8 mouse cellular contexts compared by ENCODE assay signal in genomic region chr2:101978534-101979525, GRCm38 (mm10).
DNase-seq lines count a peak whose midpoint lies in the region; ATAC-seq and TF ChIP-seq lines count a peak whose summit lies in the region.

No protein-coding gene starts in this region.

- peak; percentile 25; the same call in 1 of the 2 replicates for ATAC-seq in lung, embryonic 14.5 days (ENCODE audit: insufficient read depth)
- peak; percentile 84 for ATAC-seq in forebrain, embryonic 12.5 days (ENCODE audit: low FRiP score)
- ATAC-seq in hindbrain, postnatal 0 days = peak; percentile 77
- ATAC-seq in liver, embryonic 12.5 days = no peak

- no peak overlapping the region for H3K4me3 ChIP-seq in lung, embryonic 14.5 days (ENCODE audit: low read depth, low read length)
- no peak overlapping the region for H3K4me3 ChIP-seq in forebrain, embryonic 12.5 days (replicated peaks)
- no peak overlapping the region for H3K4me3 ChIP-seq in hindbrain, postnatal 0 days (ENCODE audit: low read length)
- H3K4me3 ChIP-seq in liver, embryonic 12.5 days = no peak overlapping the region

- 25% methylated on average over 21 of the region's 21 CpGs for WGBS in lung, embryonic 14.5 days
- WGBS in forebrain, embryonic 12.5 days = 2% methylated on average over 21 of the region's 21 CpGs
- 7% methylated on average over 21 of the region's 21 CpGs for WGBS in hindbrain, postnatal 0 days
- 61% methylated on average over 21 of the region's 21 CpGs for WGBS in liver, embryonic 12.5 days (ENCODE audit: insufficient replicate concordance)

- no peak for TF ChIP-seq CTCF in lung, embryonic 14.5 days (IDR thresholded peaks at IDR 0.05; ENCODE audit: low read depth)
- no peak; the same call in 1 of the 2 replicates for TF ChIP-seq CTCF in hindbrain, postnatal 0 days (IDR thresholded peaks at IDR 0.05; ENCODE audit: low read depth)

- no peak overlapping the region for H3K9ac ChIP-seq in lung, embryonic 14.5 days
- peak overlapping the region; percentile 26; the same call in 1 of the 2 replicates for H3K9ac ChIP-seq in forebrain, embryonic 12.5 days
- 0 out of 2 replicates have a peak overlapping the region, but pooled peaks have one; percentile 6 for H3K9ac ChIP-seq in hindbrain, postnatal 0 days (replicated peaks; ENCODE audit: low read length)
- H3K9ac ChIP-seq in liver, embryonic 12.5 days = no peak overlapping the region

- H3K27ac ChIP-seq in lung, embryonic 14.5 days (ENCODE audit: low read depth) = no peak overlapping the region
- peak overlapping the region; percentile 94 for H3K27ac ChIP-seq in forebrain, embryonic 12.5 days
- H3K27ac ChIP-seq in hindbrain, postnatal 0 days = peak overlapping the region; percentile 62
- no peak overlapping the region for H3K27ac ChIP-seq in liver, embryonic 12.5 days

- H3K36me3 ChIP-seq in lung, embryonic 14.5 days (ENCODE audit: insufficient read depth) = no peaks in the 10 kb centered on the region
- H3K36me3 ChIP-seq in forebrain, embryonic 12.5 days (replicated peaks) = no peaks in the 10 kb centered on the region
- no peaks in the 10 kb centered on the region for H3K36me3 ChIP-seq in hindbrain, postnatal 0 days (ENCODE audit: insufficient read depth, low read length)
- no peaks in the 10 kb centered on the region for H3K36me3 ChIP-seq in liver, embryonic 12.5 days

- H3K9me3 ChIP-seq in lung, embryonic 14.5 days (ENCODE audit: low read depth, low read length) = no peaks in the 10 kb centered on the region
- H3K9me3 ChIP-seq in forebrain, embryonic 12.5 days = no peaks in the 10 kb centered on the region
- no peaks in the 10 kb centered on the region for H3K9me3 ChIP-seq in hindbrain, postnatal 0 days (ENCODE audit: low read length)
- no peaks in the 10 kb centered on the region for H3K9me3 ChIP-seq in liver, embryonic 12.5 days (replicated peaks)

- DNase-seq in lung, embryonic 14.5 days = peak; percentile 84
- DNase-seq in lung, adult 18-20 months = no peak
- peak; percentile 64 to 73 for DNase-seq in cerebellum, adult 18-20 months
- peak; percentile 83 for DNase-seq in hindbrain, postnatal 0 days (ENCODE audit: low spot score)
- peak; percentile 78 for DNase-seq in naive thymus-derived CD4-positive, alpha-beta T cell, adult 2 months (ENCODE audit: low read depth)
- DNase-seq in c-Kit-positive CD71-positive TER-119-positive erythroid progenitor cells, embryonic 14.5 days (ENCODE audit: low spot score) = no peak

- H3K4me2 ChIP-seq in lung, embryonic 14.5 days = no peak overlapping the region
- H3K4me2 ChIP-seq in forebrain, embryonic 12.5 days = peak overlapping the region; percentile 32
- 0 out of 2 replicates have a peak overlapping the region, but pooled peaks have one; percentile 8 for H3K4me2 ChIP-seq in hindbrain, postnatal 0 days (ENCODE audit: low read depth, low read length)
- no peak overlapping the region for H3K4me2 ChIP-seq in liver, embryonic 12.5 days

- H3K4me1 ChIP-seq in lung, embryonic 14.5 days (ENCODE audit: insufficient read depth) = peaks cover 22% of the 10 kb centered on the region
- peaks cover 88% of the 10 kb centered on the region for H3K4me1 ChIP-seq in forebrain, embryonic 12.5 days
- peaks cover 20% of the 10 kb centered on the region for H3K4me1 ChIP-seq in hindbrain, postnatal 0 days (ENCODE audit: insufficient read depth, low read length)
- 0 out of 2 replicates have a peak, but pooled peaks cover 7% of the 10 kb centered on the region for H3K4me1 ChIP-seq in liver, embryonic 12.5 days

- no peaks in the 10 kb centered on the region for H3K27me3 ChIP-seq in lung, embryonic 14.5 days (ENCODE audit: insufficient read depth, low read length)
- H3K27me3 ChIP-seq in forebrain, embryonic 12.5 days = no peaks in the 10 kb centered on the region
- no peaks in the 10 kb centered on the region for H3K27me3 ChIP-seq in hindbrain, postnatal 0 days (ENCODE audit: insufficient read depth, low read length)
- no peaks in the 10 kb centered on the region for H3K27me3 ChIP-seq in liver, embryonic 12.5 days (replicated peaks)

Comparison
In these comparisons a context has a peak if more than half of its experiments do, and no peak if none do; other contexts are left out.
1. DNase-seq: peak in lung, embryonic 14.5 days (single experiment), cerebellum, adult 18-20 months (2 of 2), hindbrain, postnatal 0 days (single experiment) and naive thymus-derived CD4-positive, alpha-beta T cell, adult 2 months (single experiment); none in lung, adult 18-20 months (0 of 2) and c-Kit-positive CD71-positive TER-119-positive erythroid progenitor cells, embryonic 14.5 days (single experiment).
2. H3K27ac ChIP-seq: peak in forebrain, embryonic 12.5 days (single experiment) and hindbrain, postnatal 0 days (single experiment); none in lung, embryonic 14.5 days (single experiment) and liver, embryonic 12.5 days (single experiment).
3. H3K4me2 ChIP-seq: peak in forebrain, embryonic 12.5 days (single experiment) and hindbrain, postnatal 0 days (single experiment); none in lung, embryonic 14.5 days (single experiment) and liver, embryonic 12.5 days (single experiment).
4. H3K9ac ChIP-seq: peak in forebrain, embryonic 12.5 days (single experiment) and hindbrain, postnatal 0 days (single experiment); none in lung, embryonic 14.5 days (single experiment) and liver, embryonic 12.5 days (single experiment).